Mouse (Mus musculus): ENCODE data around the gene B3galt4.

The B3galt4 gene

DNA sequence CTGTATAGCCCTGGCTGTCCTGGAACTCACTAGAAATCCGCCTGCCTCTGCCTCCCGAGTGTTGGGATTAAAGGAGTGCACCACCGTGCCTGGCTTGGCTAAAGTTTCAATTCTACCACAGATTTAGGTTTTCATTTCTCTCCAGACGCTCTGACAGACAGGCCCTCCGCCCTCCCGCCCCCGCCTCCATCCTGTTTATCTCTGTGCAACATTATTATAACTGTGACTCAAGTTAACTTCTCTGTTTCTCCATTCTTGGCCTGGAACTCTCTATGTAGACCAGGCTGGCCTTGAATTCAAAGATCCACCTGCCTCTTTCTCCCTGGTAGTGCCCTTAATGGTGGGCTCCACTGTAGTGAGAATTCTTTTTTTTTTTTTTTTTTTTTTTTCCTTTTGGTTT, 48.8 kb downstream of the B3galt4 start:
- no peak for DNase-seq

DNA sequence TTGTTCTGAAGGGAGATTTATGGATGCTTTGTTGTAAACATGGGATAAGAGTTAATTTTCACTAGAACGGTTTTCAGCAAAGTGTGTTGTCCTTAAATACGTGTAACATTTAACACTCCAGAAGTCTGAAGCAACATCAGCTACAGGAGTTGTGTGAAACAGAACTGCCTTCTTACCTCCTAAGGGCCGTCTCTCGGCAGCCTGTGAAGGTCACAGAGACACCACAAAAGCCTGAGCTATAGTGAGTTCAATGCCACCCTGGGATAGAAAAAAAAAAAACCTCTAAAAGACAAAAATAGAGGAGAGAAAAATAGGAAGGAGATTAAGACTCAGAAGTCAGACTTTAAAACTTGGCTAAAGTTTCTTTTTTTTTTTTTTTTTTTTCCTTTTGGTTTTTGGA, 49.2 kb downstream of the B3galt4 start:
- DNase-seq = no peak

DNA sequence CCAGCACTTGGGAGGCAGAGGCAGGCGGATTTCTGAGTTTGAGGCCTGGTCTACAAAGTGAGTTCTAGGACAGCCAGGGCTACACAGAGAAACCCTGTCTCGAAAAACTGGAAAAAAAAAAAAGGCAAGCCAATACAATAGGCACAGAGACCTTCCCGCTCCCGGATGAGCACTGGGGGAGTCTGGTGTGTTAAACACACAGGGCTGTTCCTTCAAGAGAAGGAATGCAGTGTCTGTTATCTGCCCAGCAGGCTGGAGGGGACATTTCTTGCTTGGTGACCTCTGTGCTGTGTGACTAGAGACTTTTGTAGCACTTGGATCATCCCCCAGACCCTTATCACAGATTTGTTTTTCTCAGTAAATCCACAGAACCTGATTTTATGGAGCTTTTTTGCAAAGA, 49.6 kb downstream of the B3galt4 start:
- DNase-seq = no peak

DNA sequence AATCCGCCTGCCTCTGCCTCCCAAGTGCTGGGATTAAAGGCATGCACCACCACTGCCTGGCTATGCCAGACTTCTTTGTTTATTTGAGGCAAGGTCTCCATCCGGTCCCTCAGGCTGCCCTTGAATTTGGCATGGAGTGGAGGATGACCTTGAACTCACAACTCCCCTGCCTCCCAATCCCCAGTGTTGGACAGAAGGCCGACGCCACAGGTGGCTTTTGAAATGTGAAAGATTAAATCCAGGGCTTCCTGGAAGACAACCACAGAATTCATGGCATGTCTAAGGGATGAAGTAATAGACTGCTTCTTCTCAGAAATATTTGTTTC, 50.3 kb downstream of the B3galt4 start:
- DNase-seq = no peak

DNA sequence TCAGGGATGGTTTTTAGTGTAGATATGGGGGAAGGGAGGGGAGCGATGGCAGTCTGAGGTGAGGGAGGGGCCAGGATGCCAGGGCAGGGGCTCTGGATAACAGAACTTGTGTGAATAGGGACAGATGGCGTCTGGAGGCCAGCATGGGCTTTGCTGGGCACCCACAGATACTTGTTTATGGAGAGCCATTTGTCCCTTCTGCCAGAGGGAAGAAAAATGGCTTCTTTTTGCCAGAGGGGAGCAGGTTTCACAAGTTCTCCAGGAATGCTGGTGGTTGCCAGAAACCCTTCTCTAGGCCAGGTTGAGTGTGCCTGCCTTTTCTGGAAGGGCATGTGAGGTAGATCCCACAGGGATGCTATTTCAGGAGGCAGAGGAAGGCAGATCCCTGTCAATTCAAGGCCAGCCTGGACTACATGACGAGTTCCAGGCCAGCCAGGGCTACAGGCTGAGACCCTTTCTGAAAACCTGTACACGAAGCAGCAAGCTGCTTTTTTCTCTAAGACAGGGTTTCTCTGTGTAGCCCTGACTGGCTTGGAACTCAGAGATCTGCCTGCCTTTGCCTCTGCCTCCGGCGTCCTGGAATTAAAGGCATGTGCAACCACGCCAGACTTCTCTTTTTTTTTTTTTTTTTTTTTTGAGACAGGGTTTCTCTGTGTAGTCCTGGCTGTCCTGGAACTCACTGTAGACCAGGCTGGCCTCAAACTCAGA, 50.9 kb downstream of the B3galt4 start:
- DNase-seq = no peak
